Mouse (Mus musculus): Measurements from ENCODE around the gene Cdc25b. TPM values are rescaled to one million over a fixed set of nuclear protein-coding genes. Genes with fewer than 3 reads are reported as not detected.
A peak's percentile ranks its signal among the peaks of the same experiment; 100 is the strongest.

The Cdc25b gene
- total and polyA plus RNA-seq, 3 experiments: 12.6 to 34.5 TPM; not detected in 1

GRCm38 (mm10) chr2:131205521-131206182 lies 18.9 kb downstream of the Cdc25b start:
- Histone ChIP-seq H3K9ac (ENCODE audit: control insufficient read depth, low read depth, low read length, poor library complexity, severe bottlenecking) (no peak overlapping the region), H3K36me3 (ENCODE audit: control insufficient read depth in 1 of 2, insufficient read depth in 2 of 2, low read length in 2 of 2) (peaks cover 0 to 25% of the 10 kb centered on the region in 2 experiments; a peak in 2 of 4 replicates), H3K27me3 (ENCODE audit: control insufficient read depth in 1 of 2, insufficient read depth in 2 of 2, low read length in 2 of 2) (no peaks in the 10 kb centered on the region), H3K4me1 (ENCODE audit: control insufficient read depth in 1 of 2, insufficient read depth in 2 of 2, low read length in 2 of 2) (peaks cover 7 to 53% of the 10 kb centered on the region in 2 experiments; a peak in 3 of 4 replicates), H3K4me3 (ENCODE audit: control insufficient read depth in 1 of 2, insufficient read depth in 1 of 2, low read depth in 2 of 2, low read length in 2 of 2) (no peak overlapping the region), H3K9me3 (replicated peaks; ENCODE audit: insufficient read depth, low read length) (no peaks in the 10 kb centered on the region), H3K79me2 (ENCODE audit: control insufficient read depth, insufficient read depth, low read length, poor library complexity) (peaks cover 1% of the 10 kb centered on the region; the same call in 1 of the 2 replicates), H3K27ac (ENCODE audit: control insufficient read depth, low read depth, low read length) (peak overlapping the region; percentile 57)
- DNase-seq (ENCODE audit: low read depth, low spot score): peak; percentile 93
- TF ChIP-seq E2F4 (IDR thresholded peaks at IDR 0.05; ENCODE audit: borderline replicate concordance, low read depth, low read length) (no peak), MAX (IDR thresholded peaks at IDR 0.05; ENCODE audit: low read length) (no peak), MEF2A (IDR thresholded peaks at IDR 0.05; ENCODE audit: extremely low read depth, insufficient replicate concordance, low read depth, low read length, poor library complexity, severe bottlenecking) (no peak), GABPA (IDR thresholded peaks at IDR 0.05; ENCODE audit: low read depth, low read length) (no peak), POLR2AphosphoS2 (IDR thresholded peaks at IDR 0.05; ENCODE audit: low read length) (no peak), ELF1 (IDR thresholded peaks at IDR 0.05; ENCODE audit: low read depth, low read length) (no peak; the same call in 1 of the 2 replicates), MAZ (IDR thresholded peaks at IDR 0.05; ENCODE audit: low read depth, low read length) (peak; percentile 96), ZC3H11A (IDR thresholded peaks at IDR 0.05; ENCODE audit: low read depth, low read length) (no peak), NRF1 (IDR thresholded peaks at IDR 0.05; ENCODE audit: insufficient read depth, low read depth, low read length, poor library complexity, severe bottlenecking) (no peak), ZNF384 (IDR thresholded peaks at IDR 0.05; ENCODE audit: low read depth, low read length) (peak; percentile 98), TAL1 (IDR thresholded peaks at IDR 0.05; ENCODE audit: low read length) (peak; percentile 98), CTCF (IDR thresholded peaks at IDR 0.05 in 2 of 3, conservative IDR thresholded peaks at IDR 0.05 in 1 of 3; ENCODE audit: control insufficient read depth in 1 of 3, insufficient read depth in 1 of 3, low read depth in 2 of 3, low read length in 3 of 3, poor library complexity in 1 of 3, severe bottlenecking in 1 of 3) (no peak), ZMIZ1 (IDR thresholded peaks at IDR 0.05; ENCODE audit: low read depth, low read length) (peak; percentile 39; the same call in 1 of the 2 replicates), USF1 (IDR thresholded peaks at IDR 0.05; ENCODE audit: low read depth, low read length) (no peak), MYC (IDR thresholded peaks at IDR 0.05; ENCODE audit: low read depth, low read length) (no peak), HCFC1 (IDR thresholded peaks at IDR 0.05; ENCODE audit: low read depth, low read length) (no peak), POLR2AphosphoS5 (IDR thresholded peaks at IDR 0.05; ENCODE audit: borderline replicate concordance, low read depth, low read length) (no peak), NELFE (IDR thresholded peaks at IDR 0.05; ENCODE audit: low read depth, low read length) (no peak), MAFK (IDR thresholded peaks at IDR 0.05; ENCODE audit: borderline replicate concordance, low read depth, low read length) (peak; percentile 75; the same call in 1 of the 2 replicates), TBP (IDR thresholded peaks at IDR 0.05; ENCODE audit: low read depth, low read length) (peak; percentile 51; the same call in 1 of the 2 replicates), KAT2A (conservative IDR thresholded peaks at IDR 0.05; ENCODE audit: low read depth, low read length) (no peak), SMC3 (IDR thresholded peaks at IDR 0.05; ENCODE audit: low read depth, low read length) (no peak), TCF12 (IDR thresholded peaks at IDR 0.05; ENCODE audit: low read depth, low read length) (peak; percentile 100), SIN3A (IDR thresholded peaks at IDR 0.05; ENCODE audit: low read length) (peak; percentile 71), MYB (IDR thresholded peaks at IDR 0.05; ENCODE audit: low read depth, low read length) (0 out of 2 replicates have a peak, but pooled peaks have one; percentile 36), POLR2A (IDR thresholded peaks at IDR 0.05; ENCODE audit: control insufficient read depth in 1 of 2, insufficient read depth in 1 of 2, low read depth in 1 of 2, low read length in 2 of 2, poor library complexity in 1 of 2) (no peak), GATA1 (IDR thresholded peaks at IDR 0.05; ENCODE audit: low read depth, low read length) (peak; percentile 100), MXI1 (IDR thresholded peaks at IDR 0.05; ENCODE audit: low read depth, low read length) (peak; percentile 59; the same call in 1 of the 2 replicates), ETS1 (IDR thresholded peaks at IDR 0.05; ENCODE audit: low read depth, low read length) (peak; percentile 94), ZKSCAN1 (IDR thresholded peaks at IDR 0.05; ENCODE audit: low read depth, low read length) (no peak; the same call in 1 of the 2 replicates), JUND (IDR thresholded peaks at IDR 0.05; ENCODE audit: low read depth, low read length) (no peak), RCOR1 (IDR thresholded peaks at IDR 0.05; ENCODE audit: low read depth, low read length) (peak; percentile 98), CHD1 (IDR thresholded peaks at IDR 0.05; ENCODE audit: low read depth, low read length) (no peak), USF2 (IDR thresholded peaks at IDR 0.05; ENCODE audit: borderline replicate concordance in 1 of 2, insufficient read depth in 1 of 2, low read depth in 1 of 2, low read length in 2 of 2) (no peak), RAD21 (IDR thresholded peaks at IDR 0.05; ENCODE audit: low read depth, low read length) (no peak), BHLHE40 (IDR thresholded peaks at IDR 0.05; ENCODE audit: borderline replicate concordance, low read depth, low read length) (peak; percentile 45; the same call in 1 of the 2 replicates)
